Mouse (Mus musculus): ENCODE results near the gene Prr22.

The Prr22 gene

DNA sequence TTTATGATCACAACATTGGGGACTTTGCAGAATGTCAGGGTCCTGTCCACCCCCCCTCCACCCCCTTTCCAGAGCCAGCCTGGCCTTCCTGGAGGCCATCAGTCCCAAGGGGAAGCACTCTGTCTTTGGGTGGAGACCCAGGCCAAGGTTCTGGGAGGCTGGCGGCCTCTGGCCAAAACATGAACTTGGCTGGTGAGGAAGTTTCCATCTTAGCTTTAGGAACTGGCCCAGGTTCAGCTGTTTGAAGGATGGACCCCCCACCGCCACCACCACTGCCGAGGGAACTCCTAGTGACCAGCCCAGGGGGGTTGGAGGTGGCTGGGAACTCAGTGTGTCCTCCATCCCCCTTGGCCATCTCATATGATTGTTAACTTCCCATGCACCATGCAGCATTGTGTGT is 9.0 kb upstream of the Prr22 start:
- no peak for DNase-seq (ENCODE audit: low read depth, low spot score)

DNA sequence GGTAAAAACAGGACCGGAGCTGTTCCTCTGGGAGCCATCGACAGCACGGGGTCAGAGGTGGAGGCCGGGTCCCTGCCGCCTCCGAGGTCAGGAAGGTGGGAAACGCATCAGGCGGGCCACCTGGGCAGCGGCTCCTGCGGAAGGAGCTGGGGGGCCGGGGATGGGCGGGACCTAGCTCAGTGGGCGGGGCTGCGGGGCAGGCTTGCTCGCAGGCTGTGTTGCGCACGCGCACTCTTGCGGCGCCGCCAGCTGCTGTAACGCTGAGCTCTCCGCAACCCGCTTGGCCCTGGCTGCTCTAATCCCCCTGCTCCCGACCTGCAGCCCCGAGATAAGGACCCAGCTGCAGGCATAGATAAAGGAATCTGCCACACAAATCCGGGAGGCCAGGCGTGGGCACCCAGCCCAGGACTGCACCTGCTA is 8.0 kb upstream of the Prr22 start:
- peak; percentile 93 for DNase-seq (ENCODE audit: low read depth, low spot score)

DNA sequence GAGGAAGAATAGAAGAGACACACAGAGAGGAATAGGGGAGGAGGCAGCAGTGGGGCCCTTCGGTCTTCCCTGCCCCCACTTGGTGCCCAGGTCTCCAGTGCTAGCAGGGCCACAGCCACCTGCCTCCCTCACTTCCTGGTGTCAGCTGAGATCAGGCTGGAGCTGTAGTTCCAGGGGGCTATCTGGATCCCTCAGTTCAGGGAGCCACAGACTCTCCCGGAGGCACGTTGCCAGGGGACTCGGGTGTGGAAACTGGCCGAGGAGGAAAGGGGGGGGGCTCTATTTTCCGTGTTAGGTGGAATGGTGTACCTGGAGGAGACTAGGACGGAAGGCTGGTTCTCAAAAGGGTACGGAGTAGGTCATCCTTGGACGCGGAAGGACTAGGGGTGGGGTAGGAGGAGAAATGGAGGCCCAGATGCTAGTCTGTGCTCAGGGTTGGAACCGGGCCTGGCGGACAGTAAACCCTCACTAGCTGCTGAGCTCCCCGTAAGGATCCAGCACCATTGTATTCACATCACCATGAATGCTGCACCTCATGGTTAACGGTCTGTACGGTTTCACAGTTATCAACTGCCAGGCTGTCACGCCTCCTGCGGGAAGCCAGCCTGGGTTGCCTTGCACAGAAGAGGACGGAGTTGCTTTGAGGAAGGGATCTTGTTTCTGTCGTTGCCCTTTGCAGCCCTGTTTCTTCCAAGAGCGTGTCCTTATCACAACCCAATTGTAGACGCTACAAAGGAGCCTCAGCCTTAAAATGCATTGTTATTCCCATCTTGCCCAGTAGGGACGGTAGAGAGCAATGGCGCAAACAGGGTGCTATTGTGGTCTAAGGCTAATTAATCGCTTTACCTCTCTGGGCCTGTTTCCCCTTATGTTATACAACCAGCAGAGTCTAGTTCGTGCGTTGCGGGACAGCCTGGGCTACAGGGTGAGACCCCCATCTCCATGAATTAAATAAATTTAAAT is 7.0 kb upstream of the Prr22 start:
- peak; percentile 79 for DNase-seq (ENCODE audit: low read depth, low spot score)

GRCm38 (mm10) chr17:56763741-56764250 is 6.3 kb upstream of the Prr22 start:
- no peak for DNase-seq (ENCODE audit: low read depth, low spot score)

DNA sequence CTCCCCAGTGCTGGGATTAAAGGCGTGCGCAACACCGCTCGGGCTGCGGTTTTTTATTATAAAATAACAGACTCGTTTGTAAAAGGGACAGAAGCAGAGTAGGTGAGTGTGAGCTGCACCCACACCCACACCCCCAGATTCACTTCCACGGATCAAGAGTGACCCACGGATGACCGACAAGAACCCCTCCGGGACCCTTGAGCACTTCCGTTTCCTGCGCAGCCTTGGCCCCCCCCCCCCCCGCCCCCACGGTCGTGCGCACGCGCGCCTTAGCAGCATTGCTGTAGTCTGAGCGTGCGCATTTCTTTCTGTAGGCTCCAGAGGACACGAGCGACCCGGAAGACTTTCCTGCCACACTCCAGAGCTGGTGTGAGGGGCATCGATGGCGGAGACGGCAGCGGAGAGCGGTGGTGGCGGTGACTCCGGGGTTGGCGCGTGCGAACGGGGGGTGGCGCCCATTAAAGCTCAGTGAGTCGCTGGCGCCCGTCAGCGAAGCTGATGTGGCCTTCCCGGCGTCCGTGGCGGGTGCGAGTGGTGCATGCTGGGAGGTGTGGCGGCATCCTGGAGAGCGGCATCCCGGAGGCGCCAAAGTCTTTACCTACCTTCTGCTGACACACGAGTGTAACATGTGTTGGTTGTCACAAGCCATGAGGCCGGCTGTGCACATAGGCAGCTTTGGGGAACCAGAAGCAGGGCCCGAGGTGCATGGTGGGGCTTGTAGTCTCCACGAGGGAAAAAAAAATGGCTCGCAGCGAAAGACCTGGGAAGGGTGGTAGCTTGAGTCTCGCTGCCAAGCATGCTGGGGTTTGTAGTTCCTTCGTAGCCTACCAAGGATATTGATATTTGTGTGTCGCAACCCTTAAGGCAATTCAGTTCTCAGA is 5.3 kb upstream of the Prr22 start, which contains the start of gene Dus3l:
Gene Dus3l, plus strand, starts transcription at position 284 of the 881 bp plus-strand sequence.
- peak; percentile 98 for DNase-seq (ENCODE audit: low read depth, low spot score)

GRCm38 (mm10) chr17:56765431-56765830 is 4.6 kb upstream of the Prr22 start:
- no peak for DNase-seq (ENCODE audit: low read depth, low spot score)

DNA sequence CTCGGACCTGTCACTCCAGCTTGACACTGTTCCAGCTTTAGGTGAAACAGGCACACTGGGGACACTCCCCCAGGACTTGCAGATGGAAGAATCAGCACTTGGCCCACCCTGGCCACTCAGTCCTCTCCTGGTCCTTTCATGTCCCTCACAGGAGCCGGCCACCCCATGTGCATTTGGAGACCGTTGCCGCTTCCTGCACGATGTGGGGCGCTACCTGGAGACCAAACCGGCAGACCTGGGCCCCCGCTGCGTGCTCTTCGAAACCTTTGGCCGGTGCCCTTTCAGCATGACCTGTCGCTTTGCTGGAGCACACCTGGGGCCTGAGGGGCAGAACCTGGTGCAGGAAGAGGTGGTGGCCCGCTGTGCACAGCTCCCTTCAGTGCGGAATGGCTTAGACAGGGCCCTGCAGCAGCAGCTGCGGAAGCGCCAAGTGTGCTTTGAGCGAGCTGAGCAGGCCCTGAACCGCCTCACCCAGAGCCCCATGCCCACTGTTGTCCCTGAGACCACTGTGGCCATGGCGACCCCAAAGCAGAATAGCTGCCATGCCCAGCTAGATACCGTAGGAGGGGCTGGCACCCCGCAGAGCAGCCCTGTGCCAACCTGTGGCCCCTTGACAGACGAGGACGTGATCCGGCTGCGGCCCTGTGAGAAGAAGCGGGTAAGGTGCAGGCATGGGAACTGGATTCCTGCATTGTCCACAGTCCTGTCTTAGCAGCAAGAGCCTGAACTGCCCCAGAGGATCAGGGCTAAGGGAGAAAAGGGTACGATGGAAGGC is 3.2 kb upstream of the Prr22 start:
- DNase-seq (ENCODE audit: low read depth, low spot score): no peak

DNA sequence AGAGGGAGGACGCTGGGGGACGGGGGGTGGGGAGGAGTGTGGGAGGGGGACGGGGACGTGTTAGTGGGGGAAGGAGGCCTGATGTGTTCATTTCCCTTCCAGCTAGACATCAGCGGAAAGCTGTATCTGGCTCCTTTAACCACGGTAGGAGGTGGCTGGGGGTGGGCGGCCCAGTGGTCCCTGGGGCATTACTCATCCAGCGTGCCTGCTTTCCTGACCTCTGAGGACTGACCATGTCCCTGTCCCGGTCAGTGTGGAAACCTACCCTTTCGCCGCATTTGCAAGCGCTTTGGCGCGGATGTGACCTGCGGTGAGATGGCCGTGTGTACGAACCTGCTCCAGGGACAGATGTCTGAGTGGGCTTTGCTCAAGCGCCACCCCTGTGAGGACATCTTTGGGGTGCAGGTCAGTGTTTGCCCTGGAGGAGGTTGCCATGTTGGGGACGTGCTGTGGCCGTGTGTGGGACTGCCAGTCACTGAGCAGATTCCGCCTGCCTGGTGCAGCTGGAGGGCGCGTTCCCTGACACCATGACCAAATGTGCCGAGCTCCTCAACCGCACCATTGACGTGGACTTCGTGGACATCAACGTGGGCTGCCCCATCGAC is 2.4 kb upstream of the Prr22 start:
- no peak for DNase-seq (ENCODE audit: low read depth, low spot score)

DNA sequence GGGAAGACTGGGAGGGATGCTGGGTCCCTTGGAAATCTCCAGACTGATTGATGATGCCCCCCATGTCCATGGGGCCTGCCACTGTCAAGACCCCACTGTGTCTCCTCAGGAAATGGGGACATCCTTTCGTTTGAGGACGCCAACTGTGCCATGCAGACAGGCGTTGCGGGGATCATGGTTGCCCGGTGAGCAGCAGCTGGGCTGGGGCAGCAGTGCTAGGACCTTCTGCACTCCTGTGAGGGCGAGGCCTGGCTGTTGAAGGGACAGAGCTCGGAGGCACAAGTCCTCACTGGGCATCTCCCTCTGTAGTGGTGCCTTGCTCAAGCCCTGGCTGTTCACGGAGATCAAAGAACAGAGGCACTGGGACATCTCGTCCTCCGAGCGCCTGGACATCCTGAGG is 1.1 kb upstream of the Prr22 start:
- DNase-seq (ENCODE audit: low read depth, low spot score): no peak

DNA sequence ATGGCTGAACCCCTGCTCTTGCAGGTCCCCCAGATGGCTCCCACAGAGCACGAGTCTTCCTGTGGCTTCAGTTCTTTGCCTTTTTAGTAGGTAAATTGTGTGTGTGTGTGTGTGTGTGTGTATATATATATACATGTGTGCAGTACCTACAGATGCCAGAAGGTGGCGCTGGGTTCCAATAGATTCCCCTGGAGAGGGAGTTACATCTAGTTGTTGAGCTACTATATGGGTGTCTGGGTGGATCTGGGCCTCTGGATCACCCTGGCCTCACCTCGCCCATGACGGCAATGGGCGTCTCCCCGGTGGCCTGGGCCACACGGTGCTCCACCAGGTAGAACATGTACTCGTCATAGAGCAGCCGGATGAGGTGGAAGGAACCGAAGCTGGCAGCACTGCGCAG is 7.5 kb downstream of the Prr22 start:
- no peak for DNase-seq (ENCODE audit: low read depth, low spot score)

GRCm38 (mm10) chr17:56778779-56779362 is 8.8 kb downstream of the Prr22 start:
- no peak for DNase-seq (ENCODE audit: low read depth, low spot score)

- no peak for DNase-seq (ENCODE audit: low read depth, low spot score)
Observed at GRCm38 (mm10) chr17:56780291-56780978, 10.4 kb downstream of the Prr22 start.

GRCm38 (mm10) chr17:56788886-56789285 is 18.8 kb downstream of the Prr22 start:
- DNase-seq (ENCODE audit: low read depth, low spot score): no peak

GRCm38 (mm10) chr17:56789286-56789685 is 19.2 kb downstream of the Prr22 start:
- DNase-seq (ENCODE audit: low read depth, low spot score): no peak

DNA sequence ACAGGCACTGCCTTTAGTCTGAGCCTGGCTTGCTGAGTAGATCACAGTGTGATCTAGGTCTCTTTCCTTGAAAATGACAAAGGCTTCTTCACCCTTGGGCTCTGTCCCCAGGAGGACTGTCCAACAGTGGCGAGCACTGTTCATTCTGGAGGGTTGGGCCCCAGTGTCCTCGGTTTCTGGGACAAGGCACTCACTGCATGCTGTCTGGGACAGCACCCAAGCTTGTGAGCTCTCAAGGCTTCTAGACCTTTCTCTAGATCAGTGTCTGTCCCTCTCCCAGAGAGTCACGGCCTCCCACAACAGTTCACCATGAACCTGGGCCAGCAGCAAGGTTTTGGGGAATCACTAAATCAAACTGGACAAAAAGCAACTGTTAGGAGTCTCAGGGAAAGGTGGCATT is 22.5 kb downstream of the Prr22 start:
- DNase-seq (ENCODE audit: low read depth, low spot score): no peak

- no peak for DNase-seq (ENCODE audit: low read depth, low spot score)
Observed at GRCm38 (mm10) chr17:56793614-56794319, 23.7 kb downstream of the Prr22 start.

DNA sequence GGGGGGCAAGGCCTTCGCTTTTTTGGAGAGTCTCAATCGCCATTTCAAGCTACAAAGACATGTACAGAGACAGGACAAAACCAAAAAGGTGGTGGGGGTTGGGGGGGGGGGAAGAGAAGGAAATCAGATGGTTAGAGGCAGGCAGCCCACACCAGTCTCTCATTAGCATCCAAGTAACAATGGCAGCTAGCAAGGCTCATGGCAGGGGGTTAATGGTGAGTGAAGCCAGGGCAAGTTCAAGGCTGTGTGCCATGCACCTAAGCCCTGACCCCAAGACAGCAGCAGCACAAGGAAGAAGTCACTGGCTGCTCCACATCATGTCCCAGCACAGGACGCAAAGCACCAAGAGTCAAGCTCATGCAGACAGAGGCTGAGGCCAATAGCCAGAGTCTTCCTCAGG is 29.2 kb downstream of the Prr22 start:
- no peak for DNase-seq (ENCODE audit: low read depth, low spot score)

GRCm38 (mm10) chr17:56802065-56802464 is 32.0 kb downstream of the Prr22 start:
- DNase-seq (ENCODE audit: low read depth, low spot score): no peak

- DNase-seq (ENCODE audit: low read depth, low spot score): peak; percentile 27
Observed at GRCm38 (mm10) chr17:56804952-56805351, 34.9 kb downstream of the Prr22 start.

Data from brain, adult 2 months (tissue).